Mouse (Mus musculus): ENCODE measurements around the gene Tmem174.

The Tmem174 gene

DNA sequence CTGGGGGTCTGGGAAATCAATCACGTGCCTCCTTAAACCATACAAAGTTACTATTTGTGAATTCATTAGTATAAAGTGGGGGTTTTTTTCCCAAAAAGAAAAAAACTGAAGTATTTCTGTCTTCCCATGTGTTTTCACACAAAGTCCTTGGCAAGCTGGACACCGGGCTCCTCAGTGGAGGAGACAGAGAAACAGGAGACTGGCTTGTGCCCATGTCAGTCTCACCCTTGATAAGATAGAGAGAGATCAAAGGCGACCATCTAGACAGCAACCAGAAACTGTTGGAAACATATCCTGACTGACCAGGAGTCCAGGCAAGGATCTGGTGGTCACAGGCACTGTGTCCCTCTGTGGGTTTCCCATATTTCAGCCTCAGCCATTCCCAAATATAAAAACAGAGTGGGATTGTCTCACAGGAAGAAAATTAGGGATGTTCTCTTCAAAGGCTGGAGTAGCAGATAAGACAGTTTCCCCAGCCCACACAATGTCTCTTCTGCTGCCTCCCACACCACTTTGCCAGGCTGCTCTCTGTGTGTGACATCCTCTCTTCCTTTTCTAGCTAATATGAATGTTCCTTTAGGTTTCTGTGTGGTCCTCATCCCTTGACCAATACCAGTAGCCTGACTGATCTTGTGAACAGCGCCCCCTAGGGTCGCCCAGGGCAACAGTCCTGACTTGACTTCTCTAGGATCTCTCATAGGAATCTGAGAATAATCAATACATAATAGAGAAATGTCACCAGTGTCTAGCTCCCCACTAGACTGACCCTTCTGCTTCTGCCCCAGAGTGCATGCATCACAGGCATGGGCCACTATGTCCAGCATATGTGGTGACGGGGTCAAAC lies 3.3 kb downstream of the Tmem174 start:
- DNase-seq (ENCODE audit: low read depth, low spot score): peak; percentile 38

DNA sequence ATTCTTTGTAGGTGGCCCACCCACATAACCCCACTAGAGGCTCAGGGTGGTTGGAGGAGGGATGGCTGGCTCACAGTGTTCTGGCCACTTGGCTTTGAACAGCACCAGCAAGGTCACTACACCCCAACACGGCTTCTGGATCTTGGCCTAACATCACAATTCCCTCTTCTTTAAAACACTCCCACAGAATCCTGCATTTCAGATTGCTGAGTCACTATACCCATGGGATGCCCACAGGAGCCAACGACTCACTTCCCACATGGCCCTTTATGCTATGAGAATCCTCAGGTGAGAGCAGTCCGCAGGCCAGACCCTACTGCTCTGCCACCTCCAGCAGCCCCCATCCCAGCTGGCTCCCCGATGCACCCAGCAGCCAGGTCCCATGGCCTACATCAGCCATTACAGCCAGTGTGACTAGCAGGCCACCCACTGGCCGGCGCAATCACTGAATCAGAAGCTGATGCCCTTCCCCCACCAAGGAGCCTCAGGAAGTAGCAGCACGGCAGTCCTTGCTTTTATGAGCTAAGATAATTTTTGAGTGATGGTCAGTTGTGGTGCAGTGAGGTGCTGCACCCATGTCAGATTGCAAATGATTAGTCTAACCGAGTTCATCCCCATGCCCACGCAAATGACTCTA lies 4.8 kb downstream of the Tmem174 start:
- DNase-seq (ENCODE audit: low read depth, low spot score): no peak

DNA sequence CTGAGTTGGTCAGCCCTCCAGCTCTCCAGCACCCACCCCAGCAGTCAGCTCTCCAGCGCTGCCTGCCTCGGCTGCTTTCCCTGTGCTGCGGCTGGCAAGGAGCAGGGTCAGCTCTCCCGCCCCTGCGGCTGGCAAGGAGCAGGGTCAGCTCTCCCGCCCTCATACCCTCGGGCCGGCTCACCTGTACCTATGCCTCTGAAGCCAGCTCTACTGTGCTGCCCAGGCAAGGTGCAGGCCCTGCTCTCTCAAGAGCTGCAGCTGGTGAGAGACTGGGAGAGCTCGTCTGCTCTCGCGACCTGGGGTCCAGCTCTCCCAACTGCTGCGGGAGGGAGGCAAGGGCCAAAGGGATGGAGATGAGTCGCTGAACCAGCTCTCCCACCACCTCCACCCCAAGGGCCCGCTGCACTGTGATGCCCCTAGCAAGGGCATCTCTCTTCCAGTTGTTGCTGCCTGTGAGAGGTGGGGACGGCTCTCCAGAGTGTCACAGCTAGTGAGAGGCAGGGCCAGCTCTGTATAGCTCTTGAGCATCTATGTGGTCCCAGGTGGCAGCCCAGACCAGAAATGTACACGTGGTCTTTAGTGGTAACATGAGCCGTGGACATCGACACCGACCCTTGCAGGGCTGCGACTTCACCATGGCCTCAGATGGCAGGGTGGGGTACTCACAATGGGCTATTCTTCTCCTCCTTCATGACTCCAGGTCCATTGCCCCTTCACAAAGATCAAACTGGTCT lies 5.9 kb downstream of the Tmem174 start:
- no peak for DNase-seq (ENCODE audit: low read depth, low spot score)

DNA sequence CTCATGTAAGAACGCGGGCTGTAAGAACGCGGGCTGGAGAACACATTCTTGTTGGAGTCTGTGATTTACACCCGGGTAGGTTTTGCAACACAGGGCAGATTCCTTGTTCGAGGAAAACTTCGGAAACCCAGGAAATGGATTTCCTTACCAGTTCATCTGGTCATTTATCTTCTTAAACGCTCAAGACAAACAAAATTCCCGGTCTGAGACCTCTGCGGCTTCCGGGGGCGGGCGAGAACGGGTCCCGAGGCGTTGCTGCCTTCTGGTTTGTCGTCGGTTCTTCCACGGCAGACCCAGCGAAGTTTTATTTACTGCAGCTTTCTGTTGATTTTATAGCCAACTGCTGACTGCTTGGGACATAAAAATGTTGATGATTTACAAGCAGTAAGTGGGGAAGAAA lies 10.5 kb downstream of the Tmem174 start:
- no peak for DNase-seq (ENCODE audit: low read depth, low spot score)

DNA sequence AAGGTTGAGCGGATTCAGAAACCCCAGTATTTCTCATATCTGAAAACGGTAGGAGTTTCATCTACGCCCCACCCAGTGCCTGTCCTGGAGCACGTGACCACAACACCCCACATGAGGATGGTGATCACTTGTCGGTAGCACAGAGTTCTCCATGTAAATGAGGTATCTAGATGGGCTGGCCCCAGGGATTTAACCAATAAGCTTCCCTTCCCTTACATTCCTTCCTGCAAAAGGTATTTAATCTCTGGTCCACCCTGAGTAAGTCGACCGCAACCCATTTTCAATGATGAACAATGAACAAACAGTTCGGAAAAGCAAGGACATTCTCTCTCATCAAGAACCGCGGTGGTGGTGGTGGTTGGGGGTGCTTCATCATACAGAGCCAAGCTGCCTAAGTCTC lies 12.7 kb downstream of the Tmem174 start:
- DNase-seq (ENCODE audit: low read depth, low spot score): no peak

DNA sequence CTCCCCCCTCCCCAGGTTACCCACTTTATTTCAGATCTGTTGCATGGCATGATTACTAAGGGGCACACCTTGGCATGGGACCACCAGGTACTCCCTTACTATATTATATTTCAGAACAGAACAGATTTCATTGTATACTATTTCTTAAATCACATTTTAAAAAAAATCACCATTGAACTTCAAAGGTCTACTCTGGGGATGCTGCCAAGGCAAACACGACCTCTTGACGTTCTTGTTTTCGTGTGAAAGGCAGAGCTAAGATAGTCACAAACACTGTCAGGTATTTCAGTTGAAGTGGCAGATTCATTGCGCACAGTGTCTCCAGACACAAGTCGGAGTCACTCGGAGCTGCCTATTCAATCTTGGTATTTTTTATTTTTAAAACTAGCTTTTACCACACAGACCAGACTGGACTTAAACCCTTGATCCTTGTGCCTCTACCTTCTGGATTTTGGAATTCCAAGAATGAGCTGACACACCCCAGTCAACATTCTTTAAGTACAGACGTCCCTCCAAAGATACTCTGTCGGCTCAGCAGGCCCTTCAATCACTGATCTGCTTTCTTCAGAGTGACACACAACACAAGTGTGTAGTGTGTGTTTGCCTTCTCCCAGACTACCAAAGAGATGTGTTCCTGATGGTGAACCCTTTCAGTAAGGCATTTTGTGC lies 14.2 kb downstream of the Tmem174 start:
- DNase-seq (ENCODE audit: low read depth, low spot score): no peak

DNA sequence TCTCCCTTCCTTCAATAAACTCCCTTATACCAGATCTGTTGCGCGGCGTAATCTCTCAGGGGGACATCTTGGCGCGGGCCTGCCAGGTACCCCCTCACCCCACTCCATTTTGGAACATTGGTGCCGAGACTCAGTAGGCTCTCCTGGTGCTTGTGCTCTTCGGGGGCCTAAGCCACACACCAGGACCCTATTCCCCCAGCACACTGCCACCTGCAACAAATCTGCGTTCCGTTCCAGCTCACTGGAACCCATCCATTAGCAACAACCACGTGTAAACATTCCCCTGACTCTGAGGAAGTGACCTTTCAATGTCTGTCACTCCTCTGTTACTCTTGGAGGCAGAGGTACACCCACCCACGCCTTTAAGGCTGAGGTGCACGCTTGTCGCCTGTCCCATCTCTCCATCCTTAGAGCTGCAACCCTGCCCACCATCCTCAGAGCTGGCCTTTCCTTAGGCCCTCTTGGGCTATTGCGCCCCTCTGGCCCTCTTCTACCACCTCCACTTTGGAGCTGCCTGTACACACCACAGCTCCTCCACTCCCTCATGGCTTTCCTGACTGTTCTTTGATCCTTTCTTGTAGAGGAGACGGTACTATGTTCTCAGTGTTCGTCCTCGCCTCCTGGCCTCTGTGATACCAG lies 19.7 kb downstream of the Tmem174 start:
- DNase-seq (ENCODE audit: low read depth, low spot score): no peak

DNA sequence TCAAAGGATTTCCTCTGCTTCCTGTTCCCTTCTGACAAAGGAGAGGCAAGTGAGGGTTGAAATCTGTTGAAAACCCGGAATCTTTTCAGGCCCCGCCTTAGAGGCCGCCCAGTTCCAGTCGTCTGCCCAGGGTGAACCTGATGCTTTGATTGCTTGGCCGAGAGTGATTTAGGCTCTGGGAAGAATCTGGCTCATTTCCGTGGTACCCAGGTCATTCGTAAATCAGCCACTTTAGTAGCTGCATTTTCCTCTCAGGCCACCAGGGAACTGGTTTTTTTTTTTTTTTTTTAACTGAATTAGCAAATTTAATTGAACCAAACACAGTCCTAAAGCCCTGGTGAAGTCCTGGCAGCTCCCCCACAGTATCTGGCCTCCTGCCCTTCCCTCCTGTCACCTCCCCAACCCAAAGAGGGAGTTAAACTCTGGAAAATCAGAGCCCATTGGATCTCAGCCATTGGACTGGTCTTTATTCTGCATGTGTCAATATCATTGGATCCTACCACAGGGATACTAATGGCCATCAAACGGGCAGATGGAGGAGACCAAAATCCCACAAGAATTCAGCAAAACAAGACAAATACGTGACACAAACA lies 29.2 kb downstream of the Tmem174 start:
- no peak for DNase-seq (ENCODE audit: low read depth, low spot score)

DNA sequence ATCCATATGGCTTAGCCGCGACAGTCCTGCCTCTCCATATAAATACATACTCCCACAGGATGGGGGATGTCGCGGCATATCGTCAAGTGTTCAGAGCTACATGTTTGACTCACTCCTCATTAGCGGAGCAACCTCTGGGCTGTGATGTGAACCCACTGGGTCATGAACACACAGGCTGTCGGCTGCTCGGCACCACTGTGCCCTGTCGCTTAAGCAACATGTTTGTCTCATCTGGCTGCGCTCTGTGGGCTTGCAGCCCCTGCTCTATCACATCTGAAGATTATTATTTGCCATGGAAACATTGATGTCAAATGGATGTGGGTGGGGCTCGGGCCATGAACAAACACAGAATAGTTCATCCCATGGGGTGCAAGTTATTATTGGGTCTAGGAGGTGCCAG lies 33.4 kb downstream of the Tmem174 start:
- no peak for DNase-seq (ENCODE audit: low read depth, low spot score)

DNA sequence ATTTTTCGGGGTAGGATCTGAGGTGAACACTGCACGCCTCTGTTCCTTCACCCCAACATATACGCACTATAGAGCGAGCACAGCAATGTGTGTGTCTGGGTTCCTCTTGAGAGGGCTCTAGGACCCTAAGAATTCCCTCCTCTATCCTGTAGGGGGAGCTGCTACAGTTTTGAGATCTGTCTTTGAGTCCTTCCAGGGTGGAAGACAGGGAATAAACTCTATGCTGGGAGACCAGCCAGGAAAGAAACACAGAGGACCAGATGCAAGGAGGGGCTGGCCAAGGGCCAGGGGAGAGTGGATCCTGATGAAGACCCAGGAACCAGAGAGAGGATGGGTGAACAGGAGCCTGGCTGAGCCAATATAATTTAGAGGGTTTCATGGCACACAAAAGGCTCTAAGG lies 40.5 kb downstream of the Tmem174 start:
- peak; percentile 26 for DNase-seq (ENCODE audit: low read depth, low spot score)

DNA sequence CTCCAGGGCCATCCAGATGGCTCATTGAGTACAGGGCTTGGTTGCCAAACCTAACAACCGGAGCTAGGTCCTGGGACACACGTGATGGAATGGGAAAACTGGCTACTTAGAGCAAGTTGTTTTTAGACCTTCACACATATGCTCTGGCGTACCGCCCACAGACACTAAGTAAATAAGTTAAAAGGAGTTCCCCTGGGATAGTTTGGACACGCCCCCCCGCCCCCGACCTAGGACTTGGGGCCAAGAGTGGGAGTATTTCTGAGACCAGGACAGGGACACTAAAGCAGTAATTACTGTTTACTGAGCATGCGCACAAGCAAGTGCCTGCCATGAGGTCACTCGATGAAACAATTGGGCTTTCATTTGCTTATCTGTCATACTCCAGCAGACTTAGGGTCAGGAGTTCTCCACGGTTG lies 42.5 kb downstream of the Tmem174 start:
- no peak for DNase-seq (ENCODE audit: low read depth, low spot score)

DNA sequence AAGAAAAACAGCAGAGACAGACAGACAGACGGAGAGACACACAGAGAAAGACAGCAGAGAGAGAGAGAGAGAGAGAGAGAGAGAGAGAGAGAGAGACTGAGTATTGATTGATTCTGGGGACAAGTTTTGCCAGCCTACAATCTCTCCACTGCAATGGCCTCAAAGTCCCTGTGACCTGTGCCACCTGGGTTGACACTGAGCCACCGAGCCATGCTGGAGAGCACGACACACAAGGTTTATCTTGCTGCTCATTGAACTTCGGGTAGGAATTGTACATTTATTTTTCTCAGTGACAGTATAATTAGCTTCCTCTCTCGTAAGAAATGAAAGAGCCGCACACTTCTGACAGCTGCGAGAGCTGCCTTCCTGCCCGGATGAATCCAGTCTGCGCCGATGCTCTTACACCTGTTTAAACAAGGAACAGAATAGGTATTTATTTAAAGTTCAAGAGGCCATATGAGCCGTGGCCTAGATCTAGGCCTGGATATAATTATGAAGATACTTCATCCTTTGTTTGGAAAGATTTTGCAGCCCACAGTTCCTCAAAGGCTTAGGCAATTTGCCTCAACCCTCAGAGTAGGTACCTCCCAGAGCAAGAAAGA lies 43.2 kb downstream of the Tmem174 start:
- no peak for DNase-seq (ENCODE audit: low read depth, low spot score)

DNA sequence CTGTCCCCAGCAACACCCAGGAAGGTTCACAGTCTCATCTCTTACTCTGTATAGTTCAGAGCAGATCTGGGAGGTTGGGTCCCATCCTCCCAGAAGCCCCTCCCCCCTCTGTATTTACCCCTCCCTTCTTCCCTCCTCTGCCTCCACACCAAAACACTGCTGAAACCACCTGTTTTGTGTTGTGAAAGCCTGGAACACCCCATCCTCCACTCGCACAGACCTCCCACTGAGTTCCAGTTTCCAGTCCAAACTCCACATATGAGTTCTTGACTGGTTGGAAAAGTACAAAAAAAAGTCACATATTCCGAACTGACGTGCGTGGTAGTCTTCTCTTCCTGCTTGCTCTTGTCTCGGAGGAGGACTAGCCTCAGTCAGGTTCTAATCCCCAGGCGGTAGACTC lies 45.8 kb downstream of the Tmem174 start:
- DNase-seq (ENCODE audit: low read depth, low spot score): no peak

DNA sequence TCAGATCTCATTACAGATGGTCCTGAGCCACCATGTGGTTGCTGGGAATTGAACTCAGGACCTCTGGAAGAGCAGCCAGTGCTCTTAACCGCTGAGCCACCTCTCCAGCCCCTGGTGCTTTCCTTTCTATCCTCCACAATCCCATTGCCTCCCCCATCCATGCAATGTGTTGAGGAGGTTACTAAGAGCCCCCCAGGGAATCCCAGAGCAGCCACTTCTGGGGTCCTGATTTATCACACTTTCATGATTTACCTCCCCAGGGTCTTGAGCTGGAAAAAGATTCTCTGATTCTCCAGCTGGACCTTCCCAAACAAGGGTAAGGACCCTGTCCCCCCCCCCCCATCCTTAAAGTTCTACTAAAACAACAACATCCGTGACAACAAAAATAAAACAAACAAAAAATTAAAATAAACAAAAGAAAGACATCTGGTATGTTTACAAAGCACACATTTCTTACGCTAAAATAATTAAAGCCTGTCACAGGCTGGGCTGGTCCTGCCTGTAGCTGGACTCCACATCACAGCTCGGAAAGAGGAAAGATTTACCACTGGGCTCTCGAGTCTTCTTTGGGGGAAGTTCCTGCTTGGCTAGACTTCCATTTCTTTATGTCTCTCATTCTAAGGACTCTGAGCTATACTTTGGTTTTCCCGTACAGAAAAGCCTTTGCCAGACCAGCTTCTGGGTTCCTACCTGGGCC lies 46.4 kb downstream of the Tmem174 start:
- DNase-seq (ENCODE audit: low read depth, low spot score): no peak

DNA sequence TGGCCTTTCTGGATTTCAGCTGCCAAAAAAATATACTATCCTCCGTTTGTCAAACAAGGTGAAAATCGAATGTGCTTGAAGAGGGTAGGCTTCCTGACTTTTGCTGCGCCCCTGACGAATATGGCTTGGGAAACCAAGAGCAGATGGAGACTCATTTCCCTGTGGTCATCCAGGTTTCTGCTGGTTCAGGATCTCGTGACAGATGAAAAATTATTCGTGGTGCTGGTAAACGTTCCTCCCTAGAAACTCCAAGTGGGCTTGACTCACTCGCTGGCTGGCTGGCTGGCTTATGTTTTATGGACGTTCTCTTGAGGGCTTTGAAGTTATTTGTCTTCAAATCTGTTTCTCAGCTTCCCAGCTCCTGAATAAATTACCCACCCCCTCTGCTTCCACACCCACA lies 47.6 kb downstream of the Tmem174 start:
- no peak for DNase-seq (ENCODE audit: low read depth, low spot score)

DNA sequence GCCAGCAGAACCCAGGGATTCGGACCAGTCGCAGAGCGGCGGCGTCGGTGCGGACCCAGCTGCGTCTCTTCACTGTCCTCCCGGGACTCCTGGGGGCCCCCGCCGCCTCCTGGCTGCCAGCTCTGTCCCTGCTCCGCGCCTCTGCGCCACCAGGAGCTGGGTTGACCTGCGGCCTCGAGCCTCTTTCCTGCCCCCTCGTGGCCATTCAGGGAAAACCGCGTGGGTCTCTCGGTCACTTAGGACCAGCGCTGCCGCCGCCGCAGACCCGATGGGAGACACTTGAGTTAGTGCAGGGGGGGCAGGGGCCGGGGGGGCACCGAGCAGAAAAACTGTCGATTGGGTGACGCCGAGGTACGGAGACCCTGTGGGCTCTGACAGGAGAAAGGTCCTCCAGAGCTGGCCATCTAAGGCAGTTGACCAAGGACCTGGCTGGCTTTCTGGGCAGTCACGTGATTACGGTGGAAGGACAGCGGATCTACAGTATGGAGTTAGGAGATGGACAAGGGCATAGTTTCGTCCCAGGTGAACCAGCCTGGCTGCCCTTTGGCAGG lies 48.2 kb downstream of the Tmem174 start:
- peak; percentile 84 for DNase-seq (ENCODE audit: low read depth, low spot score)

DNA sequence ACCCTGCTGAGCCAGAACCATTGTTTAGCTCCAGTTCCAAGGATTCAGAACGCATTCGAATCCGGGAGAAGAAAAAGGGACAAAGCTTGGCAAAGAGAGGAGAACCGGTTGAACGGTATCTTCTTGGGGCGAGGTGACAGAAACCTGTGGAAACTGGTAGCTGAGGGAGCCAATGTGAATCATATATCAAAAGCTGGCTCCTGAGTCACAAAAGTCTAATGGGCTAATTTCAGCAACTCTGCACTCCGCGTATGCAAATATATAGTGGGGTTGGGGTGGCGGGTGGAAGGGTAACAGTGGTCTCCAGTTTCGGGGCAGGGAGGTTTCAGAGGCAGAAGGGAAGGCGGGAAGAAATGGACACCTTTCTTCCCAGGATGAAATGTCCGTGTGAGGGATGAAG lies 48.7 kb downstream of the Tmem174 start:
- DNase-seq (ENCODE audit: low read depth, low spot score): no peak

DNA sequence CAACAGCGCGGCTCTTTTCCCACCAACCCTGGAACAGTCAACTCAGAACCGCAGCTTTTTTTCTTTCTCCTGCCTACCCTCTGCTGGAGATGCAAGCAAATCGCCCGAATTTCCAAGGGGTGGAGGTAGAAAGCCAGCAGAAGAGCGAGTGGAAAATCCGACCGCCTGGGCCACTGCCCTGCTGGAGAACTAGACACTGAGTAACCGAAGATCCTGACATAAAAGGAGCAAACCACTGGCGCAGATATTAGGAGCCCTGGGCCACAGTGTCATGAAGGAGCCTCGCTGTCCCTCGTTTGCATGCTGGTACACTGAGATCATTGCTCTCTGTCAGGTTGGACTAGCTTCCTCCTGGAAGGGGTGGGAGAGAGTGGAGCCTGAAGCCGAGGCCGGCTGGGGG lies 49.6 kb downstream of the Tmem174 start:
- DNase-seq (ENCODE audit: low read depth, low spot score): no peak

DNA sequence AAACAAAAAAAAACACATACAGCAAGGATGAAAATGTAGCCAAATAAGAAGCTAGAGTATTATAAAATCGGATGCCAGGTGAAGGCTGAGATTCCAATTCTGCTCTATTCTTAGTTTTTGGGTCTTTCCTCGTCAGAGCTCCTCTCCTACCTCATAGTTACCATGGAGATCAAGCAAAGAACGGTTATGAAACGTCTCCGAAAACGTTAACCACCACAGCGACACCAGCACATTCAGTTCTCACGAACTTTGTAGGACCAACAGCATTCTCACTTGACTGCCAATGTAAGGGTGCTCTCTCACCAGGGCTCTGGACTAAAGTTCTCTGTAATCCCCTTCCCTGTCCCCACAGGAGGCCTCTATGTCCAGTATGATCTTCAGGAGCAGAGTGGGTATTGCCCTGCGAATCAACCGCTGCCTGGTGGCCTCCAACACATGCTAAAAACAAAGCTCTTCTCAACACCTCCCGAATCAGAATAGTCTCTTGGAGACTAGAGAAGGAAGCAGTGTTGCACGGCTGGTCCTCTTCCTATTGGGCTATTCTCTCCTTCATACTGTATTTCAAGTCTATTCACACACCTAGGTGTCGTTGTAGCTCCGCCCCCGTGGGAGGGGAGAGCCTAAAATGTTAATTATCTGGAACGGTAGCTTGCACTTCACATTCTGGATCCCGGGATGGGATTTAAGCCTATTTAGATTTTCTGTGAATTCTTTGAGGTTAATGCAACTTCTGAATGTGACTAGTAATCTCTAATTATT lies 50.2 kb downstream of the Tmem174 start:
- no peak for DNase-seq (ENCODE audit: low read depth, low spot score)

Measured in A20 (cell line).